Mouse (Mus musculus) intestine, embryonic 14.5 days (tissue): ENCODE results near the gene Dock9. TPM values are rescaled to one million over a fixed set of nuclear protein-coding genes. Genes with fewer than 3 reads are reported as not detected.

Experiments
- ATAC-seq: fragments of 200-750 bp; cut with Nextera tagmentation; replicated peaks from 2 replicates; pipeline ENCODE4 v1.8.0; 2017; ENCODE audit warnings: low read depth, moderate number of reproducible peaks, moderate TSS enrichment, moderate library complexity; ENCODE audit not compliant: low FRiP score, low TSS enrichment
- DNase-seq: peaks from one replicate; pipeline ENCODE4 v3.0.0-alpha.2; 2018; ENCODE audit warnings: low spot score
- H3K27ac ChIP-seq: fragments of 300-500 bp; sonication (generic); 2 replicates; pipeline ENCODE4 v1.5.1; 2014; ENCODE audit warnings: low read depth, mild to moderate bottlenecking, control low read depth
- H3K27me3 ChIP-seq: fragments of 300-500 bp; sonication (generic); replicated peaks from 2 replicates; pipeline ENCODE4 v1.6.1; 2014; ENCODE audit warnings: low read length, control low read depth; ENCODE audit not compliant: control insufficient read depth, insufficient read depth
- H3K36me3 ChIP-seq: fragments of 300-500 bp; sonication (generic); 2 replicates; pipeline ENCODE4 v1.6.1; 2014; ENCODE audit warnings: low read length, control low read depth; ENCODE audit not compliant: control insufficient read depth, insufficient read depth
- H3K4me1 ChIP-seq: fragments of 300-500 bp; sonication (generic); replicated peaks from 2 replicates; pipeline ENCODE4 v1.6.1; 2014; ENCODE audit warnings: low read length, control low read depth, mixed read lengths; ENCODE audit not compliant: control insufficient read depth, insufficient read depth
- H3K4me2 ChIP-seq: fragments of 300-500 bp; sonication (generic); 2 replicates; pipeline ENCODE4 v1.6.1; 2014; ENCODE audit warnings: low read length
- H3K4me3 ChIP-seq: fragments of 300-500 bp; sonication (generic); 2 replicates; pipeline ENCODE4 v1.5.1; 2014; ENCODE audit warnings: low read depth, low read length, control low read depth, mixed read lengths
- H3K9ac ChIP-seq: fragments of 300-500 bp; sonication (generic); 2 replicates; pipeline ENCODE4 v1.6.1; 2014; ENCODE audit warnings: mild to moderate bottlenecking, low read length
- H3K9me3 ChIP-seq: fragments of 300-500 bp; sonication (generic); 2 replicates; pipeline ENCODE4 v1.6.1; 2016; ENCODE audit warnings: low read length, control low read depth; ENCODE audit not compliant: control insufficient read depth
- WGBS: fragments of 180-500 bp; shearing (Covaris S2); extraction: QIAGEN DNeasy Blood & Tissue Kit; methylation state at CpG from one replicate; pipeline ENCODE4 v1.1.7; 2014; 5-methylcytosine and 5-hydroxymethylcytosine counted together
- polyA plus RNA-seq: library from polyadenylated mRNA; unstranded; fragments of >200 nt; fragmentation: Nextera tagmentation; extraction: Ambion mirVana; gene quantifications from 2 replicates; pipeline ENCODE4 v1.2.1, GENCODE M21; 2014

Dock9 gene
- polyA plus RNA-seq, 1 experiment from 2014 or later = 34.8 TPM

- no peak overlapping the region for H3K27ac ChIP-seq
- no peak overlapping the region for H3K9ac ChIP-seq
- 54% methylated on average over 12 of the region's 12 CpGs for WGBS
- H3K9me3 ChIP-seq = no peaks in the 10 kb centered on the region
- H3K27me3 ChIP-seq = no peaks in the 10 kb centered on the region
- H3K4me2 ChIP-seq = no peak overlapping the region
- peaks cover 16% of the 10 kb centered on the region for H3K4me1 ChIP-seq
- peaks cover 10% of the 10 kb centered on the region for H3K36me3 ChIP-seq
- H3K4me3 ChIP-seq = no peak overlapping the region
- ATAC-seq (no peak), DNase-seq (no peak)
Measured at GRCm38 (mm10) chr14:121786900-121787299, 10.7 kb downstream of the Dock9 start.

DNA sequence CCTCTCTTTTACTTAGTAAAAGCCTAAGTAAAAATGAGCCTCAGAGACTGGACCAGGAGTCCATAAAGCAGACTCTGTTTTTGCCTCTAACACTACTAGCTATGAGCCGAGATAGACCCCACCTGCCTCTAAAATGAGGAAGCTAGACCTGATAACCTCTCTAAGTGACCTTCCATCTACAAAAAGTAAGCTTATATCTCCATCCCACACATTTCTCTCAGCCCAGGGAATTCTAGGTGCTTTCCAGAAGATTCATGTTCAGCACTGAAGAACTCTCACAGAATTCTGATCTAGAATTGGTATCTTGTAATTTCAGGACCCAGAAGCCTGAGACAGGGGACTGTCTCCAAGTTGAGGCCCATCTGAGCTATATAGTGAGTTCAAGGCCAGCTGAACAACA is 12.2 kb downstream of the Dock9 start:
- ATAC-seq (no peak), DNase-seq (no peak)
- no peak overlapping the region for H3K4me3 ChIP-seq
- H3K36me3 ChIP-seq = peaks cover 10% of the 10 kb centered on the region
- no peak overlapping the region for H3K9ac ChIP-seq
- H3K9me3 ChIP-seq = no peaks in the 10 kb centered on the region
- no peak overlapping the region for H3K27ac ChIP-seq
- no peak overlapping the region for H3K4me2 ChIP-seq
- H3K27me3 ChIP-seq = no peaks in the 10 kb centered on the region
- H3K4me1 ChIP-seq = peaks cover 27% of the 10 kb centered on the region
- WGBS = 66% methylated on average over 1 of the region's 1 CpGs

GRCm38 (mm10) chr14:121780942-121781531 is 16.6 kb downstream of the Dock9 start:
- DNase-seq (peak; percentile 68), ATAC-seq (peak; percentile 69)
- Histone ChIP-seq H3K4me2 (0 out of 2 replicates have a peak overlapping the region, but pooled peaks have one; percentile 3), H3K4me3 (no peak overlapping the region), H3K9me3 (no peaks in the 10 kb centered on the region), H3K9ac (no peak overlapping the region), H3K36me3 (no peaks in the 10 kb centered on the region), H3K27ac (peak overlapping the region; percentile 94), H3K4me1 (peaks cover 51% of the 10 kb centered on the region), H3K27me3 (no peaks in the 10 kb centered on the region)
- 18% methylated on average over 12 of the region's 12 CpGs for WGBS

- no peaks in the 10 kb centered on the region for H3K9me3 ChIP-seq
- ATAC-seq = peak; percentile 32; the same call in 1 of the 2 replicates
- peak overlapping the region; percentile 94 for H3K27ac ChIP-seq
- no peaks in the 10 kb centered on the region for H3K36me3 ChIP-seq
- peaks cover 56% of the 10 kb centered on the region for H3K4me1 ChIP-seq
- peak; percentile 59 for DNase-seq
- no peak overlapping the region for H3K9ac ChIP-seq
- 24% methylated on average over 11 of the region's 11 CpGs for WGBS
- no peaks in the 10 kb centered on the region for H3K27me3 ChIP-seq
- H3K4me3 ChIP-seq = no peak overlapping the region
- H3K4me2 ChIP-seq = peak overlapping the region; percentile 16; the same call in 1 of the 2 replicates
Measured at GRCm38 (mm10) chr14:121780144-121780913, 17.3 kb downstream of the Dock9 start.

- WGBS = 52% methylated on average over 3 of the region's 3 CpGs
- Histone ChIP-seq H3K4me1 (peaks cover 63% of the 10 kb centered on the region), H3K36me3 (no peaks in the 10 kb centered on the region), H3K4me3 (no peak overlapping the region), H3K27ac (peak overlapping the region; percentile 94), H3K27me3 (no peaks in the 10 kb centered on the region), H3K4me2 (no peak overlapping the region), H3K9ac (no peak overlapping the region), H3K9me3 (no peaks in the 10 kb centered on the region)
- DNase-seq (no peak), ATAC-seq (no peak)
Measured at GRCm38 (mm10) chr14:121779620-121780019, 18.0 kb downstream of the Dock9 start.

GRCm38 (mm10) chr14:121777279-121777831 is 20.3 kb downstream of the Dock9 start:
- WGBS = 44% methylated on average over 4 of the region's 4 CpGs
- Histone ChIP-seq H3K27ac (no peak overlapping the region), H3K9ac (no peak overlapping the region), H3K9me3 (no peaks in the 10 kb centered on the region), H3K36me3 (no peaks in the 10 kb centered on the region), H3K4me2 (no peak overlapping the region), H3K4me1 (peaks cover 60% of the 10 kb centered on the region), H3K4me3 (no peak overlapping the region), H3K27me3 (no peaks in the 10 kb centered on the region)
- DNase-seq (no peak), ATAC-seq (no peak)

DNA sequence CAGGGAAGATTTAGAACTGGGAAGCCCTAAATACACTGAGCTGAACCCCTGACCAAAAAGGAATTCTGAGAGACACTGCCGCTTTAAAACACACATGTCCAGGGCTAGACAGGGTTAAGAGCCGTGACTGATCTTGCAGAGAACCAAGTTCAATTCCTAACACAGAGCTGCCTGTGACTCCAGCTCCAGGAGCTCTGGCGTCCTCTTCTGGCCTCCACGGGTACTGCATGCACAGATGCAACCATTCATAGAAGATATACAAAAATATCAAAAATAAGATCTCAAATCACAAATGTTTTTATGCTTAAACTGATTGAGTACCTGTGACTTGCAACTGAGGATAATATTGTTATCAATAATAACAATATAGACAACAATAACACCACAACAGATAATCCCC is 20.9 kb downstream of the Dock9 start:
- WGBS = 87% methylated on average over 4 of the region's 4 CpGs
- Histone ChIP-seq H3K9ac (no peak overlapping the region), H3K9me3 (no peaks in the 10 kb centered on the region), H3K27ac (no peak overlapping the region; the same call in 1 of the 2 replicates), H3K27me3 (no peaks in the 10 kb centered on the region), H3K4me3 (no peak overlapping the region), H3K4me1 (peaks cover 58% of the 10 kb centered on the region), H3K36me3 (no peaks in the 10 kb centered on the region), H3K4me2 (no peak overlapping the region)
- no peak for ATAC-seq
- DNase-seq = no peak

DNA sequence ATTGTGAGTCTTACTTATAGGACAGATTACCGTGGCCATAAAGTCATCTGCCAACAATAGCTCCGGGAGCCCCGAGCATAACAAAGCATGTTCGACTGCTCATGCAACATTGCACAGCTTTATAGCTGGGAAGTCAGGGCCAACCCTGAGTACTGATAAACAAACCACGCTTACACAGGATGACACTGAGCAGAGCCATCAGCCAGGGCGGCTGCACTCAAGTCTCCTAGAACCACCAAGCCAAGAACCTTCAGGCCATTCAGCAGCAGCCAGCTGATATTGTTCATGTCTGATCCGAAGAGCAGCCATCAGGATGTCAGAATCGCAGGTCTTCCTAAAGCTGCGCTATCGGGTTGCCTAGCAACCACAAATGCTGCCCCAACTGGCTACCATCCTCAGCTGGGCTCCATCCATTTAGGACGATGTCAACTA is 35.6 kb downstream of the Dock9 start:
- peaks cover 8% of the 10 kb centered on the region; the same call in 1 of the 2 replicates for H3K4me1 ChIP-seq
- 15% methylated on average over 11 of the region's 11 CpGs for WGBS
- no peaks in the 10 kb centered on the region for H3K9me3 ChIP-seq
- no peaks in the 10 kb centered on the region for H3K27me3 ChIP-seq
- no peak overlapping the region for H3K9ac ChIP-seq
- DNase-seq = no peak
- no peak overlapping the region for H3K4me2 ChIP-seq
- H3K4me3 ChIP-seq = no peak overlapping the region
- no peaks in the 10 kb centered on the region for H3K36me3 ChIP-seq
- H3K27ac ChIP-seq = peak overlapping the region; percentile 43; the same call in 1 of the 2 replicates
- peak; percentile 75 for ATAC-seq
